ENCODE assay signal across 8 mouse cellular contexts in the genomic region with DNA sequence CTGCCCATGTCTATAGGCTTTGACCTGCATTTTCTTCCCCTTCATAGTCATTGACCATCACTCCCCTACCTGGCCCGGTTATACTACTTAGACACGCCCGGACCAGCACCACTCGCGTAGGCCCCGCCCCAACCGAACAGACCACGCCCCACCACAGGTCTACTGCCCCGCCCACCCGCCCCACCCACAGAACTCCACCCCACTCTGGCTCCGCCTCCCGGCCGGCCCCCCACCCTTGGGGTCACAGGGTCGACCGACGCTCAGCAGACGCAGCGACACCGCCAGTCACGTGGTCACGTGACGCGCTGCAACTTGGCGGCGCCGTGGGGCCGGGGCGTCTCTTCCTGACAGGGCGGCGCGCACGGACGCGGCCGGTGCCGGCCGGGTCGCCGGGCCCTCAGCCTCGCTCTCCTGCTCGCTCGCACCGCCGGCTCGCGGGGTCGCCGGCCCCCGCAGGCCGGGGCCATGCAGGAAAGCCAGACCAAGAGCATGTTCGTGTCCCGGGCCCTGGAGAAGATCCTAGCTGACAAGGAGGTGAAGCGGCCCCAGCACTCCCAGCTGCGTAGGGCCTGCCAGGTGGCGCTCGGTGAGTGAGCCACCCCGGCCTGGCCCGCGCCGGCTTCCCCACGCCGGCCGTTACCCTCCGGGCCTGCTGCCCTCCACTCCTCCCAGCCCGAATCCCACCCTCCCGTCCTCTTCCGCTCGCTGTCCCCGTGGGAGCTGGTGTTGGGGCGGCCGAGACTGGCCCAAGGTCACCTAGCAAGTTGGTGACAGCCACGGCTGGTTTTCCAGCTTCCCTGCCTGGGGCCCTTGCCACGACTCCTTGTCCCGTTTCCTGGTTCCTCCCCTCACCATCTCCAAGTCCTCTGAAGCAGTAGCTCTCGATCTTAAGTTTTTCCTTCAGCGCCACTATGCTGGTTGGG. TPM values are rescaled to one million over a fixed set of nuclear protein-coding genes. Genes with fewer than 3 reads are reported as not detected.
DNase-seq lines count a peak whose midpoint lies in the region; ATAC-seq and TF ChIP-seq lines count a peak whose summit lies in the region.

A gene (plus strand): TSS at position 339 of the 923 bp plus-strand sequence.

- H3K27me3 ChIP-seq in embryonic facial prominence, embryonic 14.5 days (replicated peaks; ENCODE audit: control insufficient read depth, insufficient read depth, low read length), result no peaks in the 10 kb centered on the region
- no peaks in the 10 kb centered on the region for H3K27me3 ChIP-seq in heart, adult 2 months (ENCODE audit: control insufficient read depth, insufficient read depth, low read length)
- H3K27me3 ChIP-seq in limb, embryonic 12.5 days, result no peaks in the 10 kb centered on the region; the same call in 1 of the 2 replicates
- no peaks in the 10 kb centered on the region for H3K27me3 ChIP-seq in midbrain, embryonic 14.5 days (ENCODE audit: control insufficient read depth, insufficient read depth, low read length)

- no peaks in the 10 kb centered on the region for H3K79me2 ChIP-seq in heart, adult 2 months (replicated peaks; ENCODE audit: control insufficient read depth, insufficient read depth, low read length)

- no peak for TF ChIP-seq CTCF in heart, adult 2 months (IDR thresholded peaks at IDR 0.05)

- peak within 1 kb of the TSS; percentile 91 for H3K9ac ChIP-seq in embryonic facial prominence, embryonic 14.5 days (ENCODE audit: low read depth, low read length)
- peak within 1 kb of the TSS; percentile 88 for H3K9ac ChIP-seq in heart, adult 2 months (ENCODE audit: low read depth, low read length)
- H3K9ac ChIP-seq in limb, embryonic 12.5 days (replicated peaks), result peak within 1 kb of the TSS; percentile 81
- peak within 1 kb of the TSS; percentile 77 for H3K9ac ChIP-seq in midbrain, embryonic 14.5 days (replicated peaks; ENCODE audit: low read length)

- 0 out of 2 replicates have a peak, but pooled peaks have one; percentile 18 for TF ChIP-seq EP300 in heart, adult 2 months (IDR thresholded peaks at IDR 0.05; ENCODE audit: insufficient read depth, low read depth, low read length)

- no peaks in the 10 kb centered on the region for H3K9me3 ChIP-seq in embryonic facial prominence, embryonic 14.5 days (ENCODE audit: control insufficient read depth, low read length)
- no peaks in the 10 kb centered on the region for H3K9me3 ChIP-seq in limb, embryonic 12.5 days
- H3K9me3 ChIP-seq in midbrain, embryonic 14.5 days (ENCODE audit: control insufficient read depth, low read length), result no peaks in the 10 kb centered on the region

- H3K4me2 ChIP-seq in embryonic facial prominence, embryonic 14.5 days (ENCODE audit: low read depth, low read length), result peak within 1 kb of the TSS; percentile 88
- H3K4me2 ChIP-seq in limb, embryonic 12.5 days, result peak within 1 kb of the TSS; percentile 91
- H3K4me2 ChIP-seq in midbrain, embryonic 14.5 days (ENCODE audit: low read length), result peak within 1 kb of the TSS; percentile 74

- H3K27ac ChIP-seq in embryonic facial prominence, embryonic 14.5 days (replicated peaks; ENCODE audit: low read depth, low read length), result peak within 1 kb of the TSS; percentile 70
- H3K27ac ChIP-seq in heart, adult 2 months, result peak within 1 kb of the TSS; percentile 92
- H3K27ac ChIP-seq in limb, embryonic 12.5 days, result peak within 1 kb of the TSS; percentile 67
- H3K27ac ChIP-seq in midbrain, embryonic 14.5 days (replicated peaks; ENCODE audit: low read depth, low read length), result peak within 1 kb of the TSS; percentile 62

- WGBS in embryonic facial prominence, embryonic 14.5 days, result under 1% methylated on average over 46 of the region's 76 CpGs
- under 1% methylated on average over 74 of the region's 76 CpGs for WGBS in heart, adult 2 months
- WGBS in limb, embryonic 12.5 days, result under 1% methylated on average over 76 of the region's 76 CpGs
- under 1% methylated on average over 72 of the region's 76 CpGs for WGBS in midbrain, embryonic 14.5 days

- H3K4me3 ChIP-seq in embryonic facial prominence, embryonic 14.5 days (ENCODE audit: low read depth, low read length), result peak within 1 kb of the TSS; percentile 85
- H3K4me3 ChIP-seq in heart, adult 2 months, result peak within 1 kb of the TSS; percentile 90
- peak within 1 kb of the TSS; percentile 85 for H3K4me3 ChIP-seq in limb, embryonic 12.5 days (replicated peaks)
- H3K4me3 ChIP-seq in midbrain, embryonic 14.5 days (replicated peaks; ENCODE audit: low read depth, low read length), result peak within 1 kb of the TSS; percentile 72

- 0 out of 2 replicates have a peak, but pooled peaks cover 4% of the 10 kb centered on the region for H3K4me1 ChIP-seq in embryonic facial prominence, embryonic 14.5 days (ENCODE audit: control insufficient read depth, insufficient read depth, low read length)
- peaks cover 4% of the 10 kb centered on the region for H3K4me1 ChIP-seq in heart, adult 2 months (ENCODE audit: control insufficient read depth, insufficient read depth, low read length)
- H3K4me1 ChIP-seq in limb, embryonic 12.5 days (replicated peaks), result peaks cover 15% of the 10 kb centered on the region
- H3K4me1 ChIP-seq in midbrain, embryonic 14.5 days (ENCODE audit: control insufficient read depth, insufficient read depth, low read length), result peaks cover 9% of the 10 kb centered on the region; the same call in 1 of the 2 replicates

- DNase-seq in 416B (ENCODE audit: low read depth), result peak; percentile 94
- peak; percentile 72 to 81 for DNase-seq in adrenal gland, postnatal 4 days (ENCODE audit: low spot score in 2 of 2)
- DNase-seq in embryonic facial prominence, embryonic 14.5 days (ENCODE audit: low spot score), result peak; percentile 91
- peak; percentile 91 to 93 for DNase-seq in heart, adult 2 months
- DNase-seq in kidney, adult 8-10 months, result peak; percentile 86 to 88
- peak; percentile 91 for DNase-seq in midbrain, embryonic 14.5 days
- DNase-seq in spleen, adult 12 weeks (ENCODE audit: low spot score), result peak; percentile 82

- TF ChIP-seq POLR2A in heart, adult 2 months (IDR thresholded peaks at IDR 0.05; ENCODE audit: insufficient read depth, low read depth, low read length), result peak; percentile 70

- peak; percentile 90 for ATAC-seq in embryonic facial prominence, embryonic 14.5 days (ENCODE audit: low read depth)
- ATAC-seq in limb, embryonic 12.5 days (ENCODE audit: insufficient number of reproducible peaks, insufficient read depth, low FRiP score, low TSS enrichment, low read depth), result peak; percentile 87
- ATAC-seq in midbrain, embryonic 14.5 days (ENCODE audit: low FRiP score, low TSS enrichment), result peak; percentile 86

- no peaks in the 10 kb centered on the region for H3K36me3 ChIP-seq in embryonic facial prominence, embryonic 14.5 days (ENCODE audit: control insufficient read depth, insufficient read depth, low read length)
- H3K36me3 ChIP-seq in heart, adult 2 months (ENCODE audit: control insufficient read depth, insufficient read depth, low read length), result peaks cover 14% of the 10 kb centered on the region
- H3K36me3 ChIP-seq in limb, embryonic 12.5 days, result no peaks in the 10 kb centered on the region
- H3K36me3 ChIP-seq in midbrain, embryonic 14.5 days (ENCODE audit: control insufficient read depth, insufficient read depth, low read length), result no peaks in the 10 kb centered on the region

- intact Hi-C loops in heart, adult 2 months (cut with DNase I), result no loop called here

RNA-seq across cellular contexts. Expression of the gene that starts here (rescaled TPM):
- 10 to 100 TPM; 45.2 to 46.4 TPM for total RNA-seq in adrenal gland, postnatal 4 days (2021)
- 7.1 and 7.2 TPM in 2 replicates for polyA plus RNA-seq in embryonic facial prominence, embryonic 14.5 days (2014; fragmentation: Nextera tagmentation; extraction: Ambion mirVana)
- 10 to 100 TPM; 45.4 to 50.4 TPM for total RNA-seq in heart, adult 2 months (2021)
- polyA plus RNA-seq in heart, adult 2 months (2012; rRNA removed), result 12.5 and 20.4 TPM in 2 replicates
- 5.2 and 5.8 TPM in 2 replicates for polyA plus RNA-seq in limb, embryonic 12.5 days (2016; fragmentation: Nextera tagmentation; extraction: Ambion mirVana)
- polyA plus RNA-seq in midbrain, embryonic 14.5 days (2014; fragmentation: Nextera tagmentation; extraction: Ambion mirVana), result 4.5 and 6.8 TPM in 2 replicates

Comparison
In these comparisons a context has a peak if more than half of its experiments do, and no peak if none do; other contexts are left out.
1. Peak in every context shown above with its lines: DNase-seq, ATAC-seq, H3K4me3 ChIP-seq and H3K27ac ChIP-seq.